Mouse (Mus musculus) bone marrow, adult 2 months (tissue): ENCODE data around the gene Camta1.

Source experiments
- CTCF ChIP-seq: fragments of 200-500 bp; IDR thresholded peaks from 2 replicates; pipeline ENCODE4 v1.5.1; 2011; ENCODE audit warnings: low read length, control low read depth; ENCODE audit not compliant: control insufficient read depth, insufficient read depth
- POLR2A ChIP-seq: fragments of 200-500 bp; IDR thresholded peaks from 2 replicates; pipeline ENCODE4 v1.6.1; 2011; ENCODE audit warnings: low read depth, mild to moderate bottlenecking, control low read depth, low read length, borderline replicate concordance; ENCODE audit not compliant: control insufficient read depth

DNA sequence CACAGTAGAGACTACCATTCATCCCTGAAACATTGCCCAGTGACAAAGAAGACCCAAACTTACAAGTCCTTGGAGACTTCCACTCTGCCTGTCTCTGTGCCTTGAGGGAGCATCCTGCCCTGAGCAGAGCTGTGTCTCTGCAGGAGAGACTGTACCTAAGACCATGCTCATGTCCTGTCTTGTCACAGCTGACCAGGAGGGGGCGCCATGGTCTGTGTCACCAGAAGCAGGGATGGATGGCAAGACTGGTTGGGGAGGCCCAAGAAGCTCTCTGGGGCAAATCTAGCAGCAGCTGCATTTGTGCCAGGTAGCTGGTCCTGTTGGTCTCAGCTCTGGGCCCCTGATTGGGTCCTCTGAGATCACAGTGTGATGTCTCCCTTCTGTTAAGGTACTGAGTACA, 646.5 kb downstream of the Camta1 start:
- no peak for TF ChIP-seq POLR2A
- TF ChIP-seq CTCF = no peak
